Mouse (Mus musculus): ENCODE measurements around the gene Itga9. TPM values are rescaled to one million over a fixed set of nuclear protein-coding genes. Genes with fewer than 3 reads are reported as not detected.
A peak's percentile ranks its signal among the peaks of the same experiment; 100 is the strongest.
"Not testable (repeated sequence)": the region's sequence is repeated elsewhere in the genome, so short reads cannot be mapped to it uniquely, and the experiment has no call there.

The Itga9 gene
- 10 to 100 TPM; 35.0 to 36.2 TPM for total RNA-seq (2021)
- long read RNA-seq, experiment 1, full-length matches to known transcripts: 4 of 38 reads
- long read RNA-seq, experiment 1, partial matches to known transcripts: 3 of 38 reads
- long read RNA-seq, experiment 1, other reads (novel, unspliced or antisense): 31 of 38 reads
- long read RNA-seq, experiment 2, partial matches to known transcripts: 2 of 27 reads
- long read RNA-seq, experiment 2, other reads (novel, unspliced or antisense): 25 of 27 reads

GRCm38 (mm10) chr9:118606148-118606816 lies at the start of gene Itga9:
Itga9 (plus strand) TSS chr9:118606690.
- DNase-seq: peak; percentile 87 to 89

GRCm38 (mm10) chr9:118556951-118557780 lies 49.3 kb upstream of the Itga9 start:
- DNase-seq: peak; percentile 49 to 59

- no peak for DNase-seq
Measured at GRCm38 (mm10) chr9:118563356-118563755, 43.1 kb upstream of the Itga9 start.

- no peak for DNase-seq
Measured at GRCm38 (mm10) chr9:118563866-118564265, 42.6 kb upstream of the Itga9 start.

GRCm38 (mm10) chr9:118564696-118565095 lies 41.8 kb upstream of the Itga9 start:
- DNase-seq: no peak

- no peak for DNase-seq
Measured at GRCm38 (mm10) chr9:118569328-118569727, 37.2 kb upstream of the Itga9 start.

GRCm38 (mm10) chr9:118570865-118571264 lies 35.6 kb upstream of the Itga9 start:
- no peak for DNase-seq

- no peak for DNase-seq
Measured at GRCm38 (mm10) chr9:118571701-118572100, 34.8 kb upstream of the Itga9 start.

- DNase-seq: no peak
Measured at GRCm38 (mm10) chr9:118574911-118575310, 31.6 kb upstream of the Itga9 start.

GRCm38 (mm10) chr9:118580371-118580770 lies 26.1 kb upstream of the Itga9 start:
- DNase-seq: no peak

- DNase-seq: no peak
Measured at GRCm38 (mm10) chr9:118582757-118583156, 23.7 kb upstream of the Itga9 start.

- DNase-seq: no peak
Measured at GRCm38 (mm10) chr9:118584838-118585237, 21.7 kb upstream of the Itga9 start.

- DNase-seq: no peak
Measured at GRCm38 (mm10) chr9:118585998-118586397, 20.5 kb upstream of the Itga9 start.

- DNase-seq: no peak
Measured at GRCm38 (mm10) chr9:118587115-118587514, 19.4 kb upstream of the Itga9 start.

- peak in 1 of 2 experiments; percentile 42 for DNase-seq
Measured at GRCm38 (mm10) chr9:118589249-118589648, 17.2 kb upstream of the Itga9 start.

GRCm38 (mm10) chr9:118590230-118590629 lies 16.3 kb upstream of the Itga9 start:
- peak; percentile 55 to 56 for DNase-seq

GRCm38 (mm10) chr9:118591633-118592032 lies 14.9 kb upstream of the Itga9 start:
- DNase-seq: no peak

GRCm38 (mm10) chr9:118592585-118593249 lies 13.8 kb upstream of the Itga9 start:
- no peak for DNase-seq

- DNase-seq: no peak
Measured at GRCm38 (mm10) chr9:118593443-118593842, 13.0 kb upstream of the Itga9 start.

- DNase-seq: no peak
Measured at GRCm38 (mm10) chr9:118596767-118597166, 9.7 kb upstream of the Itga9 start.

GRCm38 (mm10) chr9:118600393-118600792 lies 6.1 kb upstream of the Itga9 start:
- DNase-seq: not testable (repeated sequence)

GRCm38 (mm10) chr9:118602576-118602975 lies 3.9 kb upstream of the Itga9 start:
- no peak for DNase-seq
